Mouse (Mus musculus) forebrain, embryonic 14.5 days (tissue): ENCODE data around the gene Cdh8. TPM values are rescaled to one million over a fixed set of nuclear protein-coding genes. Genes with fewer than 3 reads are reported as not detected.

Experiments used
- ATAC-seq: fragments of 200-750 bp; cut with Nextera tagmentation; 2 replicates; pipeline ENCODE4 v1.8.0; 2017; ENCODE audit warnings: mild to moderate bottlenecking, moderate library complexity
- DNase-seq: peaks from one replicate; pipeline ENCODE4 v3.0.0-alpha.2; 2015; ENCODE audit warnings: low spot score
- H3K27ac ChIP-seq: fragments of 300-500 bp; sonication (generic); 2 replicates; pipeline ENCODE4 v1.5.1; 2014; ENCODE audit warnings: low read depth, mild to moderate bottlenecking, control low read depth, low read length, moderate library complexity
- H3K27me3 ChIP-seq: fragments of 300-500 bp; sonication (generic); replicated peaks from 2 replicates; pipeline ENCODE4 v1.6.1; 2014; ENCODE audit warnings: low read length, control low read depth, mixed read lengths; ENCODE audit not compliant: control insufficient read depth, insufficient read depth
- H3K36me3 ChIP-seq: fragments of 300-500 bp; sonication (generic); 2 replicates; pipeline ENCODE4 v1.6.1; 2014; ENCODE audit warnings: low read length, control low read depth; ENCODE audit not compliant: control insufficient read depth, insufficient read depth
- H3K4me1 ChIP-seq: fragments of 300-500 bp; sonication (generic); 2 replicates; pipeline ENCODE4 v1.6.1; 2014; ENCODE audit warnings: antibody characterized with exemption, low read length, control low read depth; ENCODE audit not compliant: control insufficient read depth, insufficient read depth
- H3K4me2 ChIP-seq: fragments of 300-500 bp; sonication (generic); 2 replicates; pipeline ENCODE4 v1.6.1; 2014; ENCODE audit warnings: mild to moderate bottlenecking, control low read depth, low read length
- H3K4me3 ChIP-seq: fragments of 300-500 bp; sonication (generic); 2 replicates; pipeline ENCODE4 v1.5.1; 2014; ENCODE audit warnings: low read depth, low read length, control low read depth
- H3K9ac ChIP-seq: fragments of 300-500 bp; sonication (generic); 2 replicates; pipeline ENCODE4 v1.6.1; 2014; ENCODE audit warnings: mild to moderate bottlenecking, low read length, control low read depth, moderate library complexity
- H3K9me3 ChIP-seq: fragments of 300-500 bp; sonication (generic); replicated peaks from 2 replicates; pipeline ENCODE4 v1.6.1; 2016; ENCODE audit warnings: low read length, control low read depth, mixed read lengths; ENCODE audit not compliant: control insufficient read depth
- WGBS: fragments of 180-500 bp; shearing (Covaris S2); extraction: QIAGEN DNeasy Blood & Tissue Kit; methylation state at CpG from one replicate; pipeline ENCODE4 v1.1.7; 2014; 5-methylcytosine and 5-hydroxymethylcytosine counted together
- polyA plus RNA-seq: library from polyadenylated mRNA; unstranded; fragments of >200 nt; fragmentation: Nextera tagmentation; extraction: Ambion mirVana; gene quantifications from 2 replicates; pipeline ENCODE4 v1.2.1, GENCODE M21; 2014

Cdh8 gene
- polyA plus RNA-seq, 1 experiment from 2014 or later, result 26.6 TPM

- ATAC-seq (peak; percentile 10; the same call in 1 of the 2 replicates), DNase-seq (no peak)
- Histone ChIP-seq H3K27ac (peak overlapping the region; percentile 24; the same call in 1 of the 2 replicates), H3K4me2 (peak overlapping the region; percentile 96), H3K9ac (peak overlapping the region; percentile 72), H3K4me3 (peak overlapping the region; percentile 66), H3K36me3 (no peaks in the 10 kb centered on the region), H3K27me3 (0 out of 2 replicates have a peak, but pooled peaks cover 2% of the 10 kb centered on the region), H3K4me1 (peaks cover 11% of the 10 kb centered on the region), H3K9me3 (no peaks in the 10 kb centered on the region)
- 18% methylated on average over 10 of the region's 10 CpGs for WGBS
Measured at GRCm38 (mm10) chr8:99413877-99414482, 2.3 kb downstream of the Cdh8 start.

- no peaks in the 10 kb centered on the region for H3K27me3 ChIP-seq
- no peak overlapping the region for H3K4me3 ChIP-seq
- H3K9me3 ChIP-seq, result no peaks in the 10 kb centered on the region
- no peak overlapping the region for H3K27ac ChIP-seq
- ATAC-seq (no peak), DNase-seq (no peak)
- WGBS, result 76% methylated on average over 4 of the region's 4 CpGs
- H3K36me3 ChIP-seq, result no peaks in the 10 kb centered on the region
- no peak overlapping the region for H3K4me2 ChIP-seq
- H3K4me1 ChIP-seq, result no peaks in the 10 kb centered on the region
- no peak overlapping the region for H3K9ac ChIP-seq
Measured at GRCm38 (mm10) chr8:99393908-99394307, 22.4 kb downstream of the Cdh8 start.

GRCm38 (mm10) chr8:99370104-99370503 is 46.2 kb downstream of the Cdh8 start:
- Histone ChIP-seq H3K4me2 (no peak overlapping the region), H3K4me1 (peaks cover 4% of the 10 kb centered on the region; the same call in 1 of the 2 replicates), H3K9ac (no peak overlapping the region), H3K27me3 (no peaks in the 10 kb centered on the region), H3K27ac (no peak overlapping the region), H3K36me3 (no peaks in the 10 kb centered on the region), H3K4me3 (no peak overlapping the region), H3K9me3 (no peaks in the 10 kb centered on the region)
- ATAC-seq (no peak), DNase-seq (no peak)
- 85% methylated on average over 5 of the region's 5 CpGs for WGBS

GRCm38 (mm10) chr8:99369166-99369565 is 47.1 kb downstream of the Cdh8 start:
- H3K4me3 ChIP-seq, result no peak overlapping the region
- no peak overlapping the region for H3K4me2 ChIP-seq
- no peaks in the 10 kb centered on the region for H3K9me3 ChIP-seq
- peaks cover 4% of the 10 kb centered on the region; the same call in 1 of the 2 replicates for H3K4me1 ChIP-seq
- DNase-seq (no peak), ATAC-seq (no peak)
- 24% methylated on average over 3 of the region's 3 CpGs for WGBS
- no peak overlapping the region for H3K9ac ChIP-seq
- H3K27me3 ChIP-seq, result no peaks in the 10 kb centered on the region
- no peak overlapping the region for H3K27ac ChIP-seq
- H3K36me3 ChIP-seq, result no peaks in the 10 kb centered on the region

GRCm38 (mm10) chr8:99368449-99368848 is 47.8 kb downstream of the Cdh8 start:
- no peak for ATAC-seq
- Histone ChIP-seq H3K9ac (no peak overlapping the region), H3K4me2 (no peak overlapping the region), H3K27ac (no peak overlapping the region), H3K27me3 (no peaks in the 10 kb centered on the region), H3K36me3 (no peaks in the 10 kb centered on the region), H3K9me3 (no peaks in the 10 kb centered on the region), H3K4me1 (peaks cover 4% of the 10 kb centered on the region; the same call in 1 of the 2 replicates), H3K4me3 (no peak overlapping the region)
- no peak for DNase-seq
- WGBS, result 90% methylated on average over 7 of the region's 7 CpGs

- Histone ChIP-seq H3K27me3 (no peaks in the 10 kb centered on the region), H3K36me3 (no peaks in the 10 kb centered on the region), H3K9me3 (no peaks in the 10 kb centered on the region), H3K4me1 (no peaks in the 10 kb centered on the region), H3K9ac (no peak overlapping the region), H3K27ac (no peak overlapping the region), H3K4me2 (no peak overlapping the region), H3K4me3 (no peak overlapping the region)
- WGBS, result 89% methylated on average over 3 of the region's 3 CpGs
- ATAC-seq (no peak), DNase-seq (no peak)
Measured at GRCm38 (mm10) chr8:99353923-99354322, 62.3 kb downstream of the Cdh8 start.

GRCm38 (mm10) chr8:99353221-99353620 is 63.0 kb downstream of the Cdh8 start:
- DNase-seq (no peak), ATAC-seq (no peak)
- no peak overlapping the region for H3K27ac ChIP-seq
- H3K9ac ChIP-seq, result no peak overlapping the region
- WGBS, result 95% methylated on average over 1 of the region's 1 CpGs
- no peaks in the 10 kb centered on the region; the same call in 1 of the 2 replicates for H3K4me1 ChIP-seq
- no peaks in the 10 kb centered on the region for H3K36me3 ChIP-seq
- H3K27me3 ChIP-seq, result no peaks in the 10 kb centered on the region
- H3K4me2 ChIP-seq, result no peak overlapping the region
- H3K9me3 ChIP-seq, result no peaks in the 10 kb centered on the region
- no peak overlapping the region for H3K4me3 ChIP-seq

- Histone ChIP-seq H3K27me3 (no peaks in the 10 kb centered on the region), H3K9me3 (no peaks in the 10 kb centered on the region), H3K9ac (no peak overlapping the region), H3K36me3 (no peaks in the 10 kb centered on the region), H3K4me3 (no peak overlapping the region), H3K4me1 (peaks cover 2% of the 10 kb centered on the region; the same call in 1 of the 2 replicates), H3K4me2 (no peak overlapping the region), H3K27ac (no peak overlapping the region)
- no peak for ATAC-seq
- peak; percentile 49 for DNase-seq
Measured at GRCm38 (mm10) chr8:99349456-99349855, 66.8 kb downstream of the Cdh8 start.

GRCm38 (mm10) chr8:99348618-99349017 is 67.7 kb downstream of the Cdh8 start:
- ATAC-seq (peak; percentile 71; the same call in 1 of the 2 replicates), DNase-seq (peak; percentile 70)
- H3K9ac ChIP-seq, result no peak overlapping the region
- H3K27ac ChIP-seq, result no peak overlapping the region
- 32% methylated on average over 3 of the region's 3 CpGs for WGBS
- H3K4me1 ChIP-seq, result peaks cover 2% of the 10 kb centered on the region; the same call in 1 of the 2 replicates
- no peaks in the 10 kb centered on the region for H3K9me3 ChIP-seq
- H3K36me3 ChIP-seq, result no peaks in the 10 kb centered on the region
- no peak overlapping the region for H3K4me2 ChIP-seq
- H3K4me3 ChIP-seq, result no peak overlapping the region
- H3K27me3 ChIP-seq, result no peaks in the 10 kb centered on the region
